Mouse (Mus musculus) right cerebral cortex, postnatal 25 days (tissue): Measurements from ENCODE around the gene Gm7138.
"Not testable (repeated sequence)": the region's sequence is repeated elsewhere in the genome, so short reads cannot be mapped to it uniquely, and the experiment has no call there.

Experiments
- DNase-seq: peaks from one replicate; pipeline ENCODE4 v3.0.0; 2022

Gene Gm7138

DNA sequence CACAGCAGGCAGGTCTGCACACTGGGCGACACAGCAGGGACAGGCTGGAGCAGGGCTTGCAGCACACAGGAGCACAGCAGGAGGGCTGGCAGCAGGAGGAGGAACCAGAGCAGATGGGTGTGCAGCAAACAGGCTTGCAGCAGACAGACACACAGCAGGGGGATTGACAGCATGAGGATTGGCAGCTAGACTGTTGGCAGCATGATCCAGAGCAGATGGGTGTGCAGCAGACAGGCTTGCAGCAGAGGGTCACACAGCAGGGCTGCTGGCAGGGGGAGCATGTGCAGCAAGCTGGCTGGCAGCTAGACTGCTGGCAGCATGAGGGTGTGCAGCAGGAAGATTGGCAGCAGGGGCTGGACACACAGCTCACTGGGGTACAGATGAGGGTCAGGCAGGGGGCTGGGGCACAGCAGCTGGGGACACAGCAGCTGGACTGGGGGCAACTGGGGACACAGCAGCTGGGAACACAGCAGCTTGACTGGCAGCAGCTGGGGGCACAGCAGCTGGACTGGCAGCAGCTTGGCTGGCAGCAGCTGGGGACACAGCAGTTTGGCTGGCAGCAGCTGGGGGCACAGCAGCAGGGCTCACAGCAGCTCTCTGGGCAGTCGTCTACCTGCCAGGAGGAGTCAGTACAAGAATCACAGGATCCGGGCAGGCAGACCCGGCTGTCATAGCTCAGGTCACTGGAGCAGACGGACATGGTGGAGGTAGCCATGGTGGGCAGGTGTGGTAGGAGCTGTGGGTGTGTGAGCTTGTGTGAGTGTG is 34.6 kb downstream of the Gm7138 start, which contains the start of gene Gm18596:
TSS of gene Gm18596 (minus strand) at position 715 of the 765 bp plus-strand sequence.
- not testable (repeated sequence) for DNase-seq

DNA sequence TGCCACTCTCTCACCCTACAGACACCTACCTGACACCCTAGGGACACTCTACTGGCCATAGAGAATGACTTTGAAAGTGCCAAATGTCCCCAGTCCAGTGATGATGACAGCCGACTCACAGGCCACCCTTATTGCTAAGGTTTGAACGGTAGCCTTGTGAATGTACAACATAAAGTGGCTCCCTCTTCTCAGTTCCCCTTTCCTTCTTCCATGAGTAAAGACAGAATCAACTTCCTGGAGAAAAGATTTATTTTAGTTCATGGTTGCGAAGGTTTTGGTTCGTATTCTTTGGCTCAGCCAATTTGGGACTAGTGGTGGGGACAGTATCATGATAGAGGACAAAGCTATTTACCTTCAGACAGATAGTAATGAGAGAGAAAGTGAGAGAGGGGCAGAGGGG is 37.8 kb downstream of the Gm7138 start:
- no peak for DNase-seq

DNA sequence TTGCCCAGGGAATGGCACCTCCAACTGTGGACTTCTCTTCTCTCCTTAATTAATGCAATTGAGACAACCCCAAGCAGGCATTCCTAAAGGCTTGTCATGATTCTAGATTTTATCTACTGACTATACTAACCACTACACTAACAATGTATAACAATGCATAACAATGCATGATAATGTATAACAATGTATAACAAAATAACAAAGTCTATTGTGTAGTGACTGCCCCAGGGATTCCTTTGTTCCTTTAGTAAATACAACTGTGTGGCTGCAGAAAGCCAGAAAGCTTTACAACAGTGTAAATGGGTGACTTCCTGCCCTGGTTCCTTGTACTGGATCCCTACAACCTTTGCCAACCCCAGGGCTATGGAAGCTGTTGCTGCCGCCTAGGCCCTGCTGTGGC is 40.8 kb downstream of the Gm7138 start:
- no peak for DNase-seq

DNA sequence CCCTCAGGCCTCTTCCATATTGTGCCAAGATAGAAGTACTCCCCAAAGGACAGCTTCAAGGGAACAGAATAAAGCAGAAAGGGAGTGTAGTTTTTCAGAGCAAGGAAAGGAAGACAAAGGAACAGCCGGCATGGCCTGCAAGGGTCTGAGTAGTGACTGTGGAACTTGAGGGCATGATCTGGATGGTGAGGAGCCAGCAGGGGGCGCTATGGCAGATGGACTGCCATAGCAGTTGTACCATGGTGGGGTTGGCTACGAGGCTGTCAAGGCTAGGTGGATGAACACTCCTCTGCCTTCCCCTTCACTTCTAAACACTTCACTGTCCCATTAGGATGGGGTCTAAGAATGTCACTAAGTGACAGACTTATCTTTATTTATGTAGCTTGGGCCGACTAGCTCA is 47.5 kb downstream of the Gm7138 start:
- no peak for DNase-seq

DNA sequence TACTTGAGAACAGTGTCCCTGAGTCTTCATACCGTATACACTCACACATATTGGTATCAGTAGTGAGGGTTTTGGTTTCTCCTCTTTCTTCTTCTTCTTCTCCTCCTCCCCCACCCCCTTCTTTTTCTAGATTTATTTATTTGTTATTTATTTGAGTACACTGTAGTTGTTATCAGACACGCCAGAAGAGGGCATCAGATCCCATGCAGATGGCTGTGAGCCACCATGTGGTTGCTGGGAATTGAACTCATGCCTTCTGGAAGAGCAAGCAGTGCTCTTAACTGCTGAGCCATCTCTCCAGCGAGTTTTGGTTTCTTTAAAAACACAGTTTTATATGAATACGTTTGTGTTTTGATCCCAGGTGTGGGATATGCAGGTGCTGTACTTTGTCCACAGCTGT is 48.5 kb downstream of the Gm7138 start:
- no peak for DNase-seq
